Mouse (Mus musculus) mammary gland, adult 2 months (tissue): ENCODE measurements around the gene Col11a1. TPM values are rescaled to one million over a fixed set of nuclear protein-coding genes. Genes with fewer than 3 reads are reported as not detected.

ENCODE experiments used
- polyA plus RNA-seq: library from polyadenylated mRNA; depleted of rRNA; stranded (reverse); fragments of >200 nt; gene quantifications from 2 replicates; pipeline ENCODE4 v1.2.3, GENCODE M21; 2012; ENCODE audit warnings: low replicate concordance; rRNA removed

Gene Col11a1
- 0.19 and 0.72 TPM in 2 replicates for polyA plus RNA-seq

GRCm38 (mm10) chr3:114029971-114030635 lies at the start of gene Col11a1:
Gene Col11a1 (plus strand): TSS chr3:114030540.

